Mouse (Mus musculus) liver, embryonic 13.5 days (tissue): ENCODE data around the gene Fsip1. TPM values are rescaled to one million over a fixed set of nuclear protein-coding genes. Genes with fewer than 3 reads are reported as not detected.

ENCODE experiments used
- ATAC-seq: fragments of 200-750 bp; cut with Nextera tagmentation; 2 replicates; pipeline ENCODE4 v1.8.0; 2017; ENCODE audit warnings: low read depth, mild to moderate bottlenecking, moderate number of reproducible peaks, moderate library complexity
- DNase-seq: peaks from one replicate; pipeline ENCODE4 v3.0.0; 2022
- H3K27ac ChIP-seq: fragments of 300-500 bp; sonication (generic); 2 replicates; pipeline ENCODE4 v1.5.1; 2015; ENCODE audit warnings: moderate library complexity, mild to moderate bottlenecking, inconsistent platforms
- H3K27me3 ChIP-seq: fragments of 300-500 bp; sonication (generic); 2 replicates; pipeline ENCODE4 v1.6.1; 2015; ENCODE audit warnings: mild to moderate bottlenecking, inconsistent platforms
- H3K36me3 ChIP-seq: fragments of 300-500 bp; sonication (generic); 2 replicates; pipeline ENCODE4 v1.6.1; 2015; ENCODE audit warnings: mild to moderate bottlenecking, inconsistent platforms
- H3K4me1 ChIP-seq: fragments of 300-500 bp; sonication (generic); replicated peaks from 2 replicates; pipeline ENCODE4 v1.6.1; 2015; ENCODE audit warnings: inconsistent platforms
- H3K4me2 ChIP-seq: fragments of 300-500 bp; sonication (generic); 2 replicates; pipeline ENCODE4 v1.6.1; 2015; ENCODE audit warnings: inconsistent platforms, mild to moderate bottlenecking, moderate library complexity
- H3K4me3 ChIP-seq: fragments of 300-500 bp; sonication (generic); replicated peaks from 2 replicates; pipeline ENCODE4 v1.5.1; 2015; ENCODE audit warnings: mild to moderate bottlenecking, inconsistent platforms
- H3K9ac ChIP-seq: fragments of 300-500 bp; sonication (generic); 2 replicates; pipeline ENCODE4 v1.6.1; 2015; ENCODE audit warnings: mild to moderate bottlenecking, inconsistent platforms
- H3K9me3 ChIP-seq: fragments of 300-500 bp; sonication (generic); replicated peaks from 2 replicates; pipeline ENCODE4 v1.6.1; 2016; ENCODE audit warnings: inconsistent platforms
- WGBS: fragments of 180-500 bp; shearing (Covaris S2); methylation state at CpG from one replicate; pipeline ENCODE4 v1.1.7; 2015; ENCODE audit not compliant: insufficient replicate concordance; 5-methylcytosine and 5-hydroxymethylcytosine counted together
- polyA plus RNA-seq: library from polyadenylated mRNA; unstranded; fragments of >200 nt; fragmentation: Nextera tagmentation; extraction: Ambion mirVana; gene quantifications from 2 replicates; pipeline ENCODE4 v1.2.1, GENCODE M21; 2015

Fsip1 gene
- polyA plus RNA-seq, 1 experiment from 2014 or later: 0.13 TPM

- H3K36me3 ChIP-seq: no peaks in the 10 kb centered on the region
- H3K4me1 ChIP-seq: no peaks in the 10 kb centered on the region
- H3K4me3 ChIP-seq: no peak overlapping the region
- 70% methylated on average over 12 of the region's 12 CpGs for WGBS
- H3K27ac ChIP-seq: no peak overlapping the region
- H3K4me2 ChIP-seq: no peak overlapping the region
- H3K9me3 ChIP-seq: no peaks in the 10 kb centered on the region
- ATAC-seq (no peak), DNase-seq (no peak)
- no peaks in the 10 kb centered on the region for H3K27me3 ChIP-seq
- H3K9ac ChIP-seq: no peak overlapping the region
These were observed 7.8 kb downstream of the Fsip1 start for GRCm38 (mm10) chr2:118248966-118249365.

- H3K9me3 ChIP-seq: no peaks in the 10 kb centered on the region
- peak; percentile 70 for ATAC-seq
- no peak overlapping the region for H3K4me3 ChIP-seq
- H3K36me3 ChIP-seq: no peaks in the 10 kb centered on the region
- no peak overlapping the region for H3K9ac ChIP-seq
- H3K27me3 ChIP-seq: no peaks in the 10 kb centered on the region
- WGBS: 32% methylated on average over 2 of the region's 2 CpGs
- no peak for DNase-seq
- H3K4me1 ChIP-seq: no peaks in the 10 kb centered on the region
- no peak overlapping the region for H3K4me2 ChIP-seq
- H3K27ac ChIP-seq: no peak overlapping the region
These were observed 8.8 kb downstream of the Fsip1 start for GRCm38 (mm10) chr2:118248016-118248415.

GRCm38 (mm10) chr2:118245914-118246313 is 10.9 kb downstream of the Fsip1 start:
- 6% methylated on average over 10 of the region's 10 CpGs for WGBS
- ATAC-seq: no peak

GRCm38 (mm10) chr2:118236196-118236595 is 20.6 kb downstream of the Fsip1 start:
- Histone ChIP-seq H3K4me1 (no peaks in the 10 kb centered on the region), H3K36me3 (no peaks in the 10 kb centered on the region), H3K4me3 (no peak overlapping the region), H3K27ac (no peak overlapping the region), H3K9me3 (no peaks in the 10 kb centered on the region), H3K27me3 (no peaks in the 10 kb centered on the region), H3K9ac (no peak overlapping the region), H3K4me2 (no peak overlapping the region)
- DNase-seq: no peak
- ATAC-seq: no peak
- WGBS: 70% methylated on average over 7 of the region's 7 CpGs

More at GRCm38 (mm10) chr2:118245914-118246313, 10.9 kb downstream of the Fsip1 start:
- Histone ChIP-seq H3K9ac (no peak overlapping the region), H3K4me2 (no peak overlapping the region), H3K4me3 (no peak overlapping the region), H3K27ac (no peak overlapping the region), H3K36me3 (no peaks in the 10 kb centered on the region), H3K27me3 (no peaks in the 10 kb centered on the region), H3K4me1 (no peaks in the 10 kb centered on the region), H3K9me3 (no peaks in the 10 kb centered on the region)
- peak; percentile 23 for DNase-seq

GRCm38 (mm10) chr2:118235614-118236013 is 21.2 kb downstream of the Fsip1 start:
- Histone ChIP-seq H3K9ac (no peak overlapping the region), H3K4me3 (no peak overlapping the region), H3K4me2 (no peak overlapping the region), H3K9me3 (no peaks in the 10 kb centered on the region), H3K27ac (no peak overlapping the region), H3K4me1 (no peaks in the 10 kb centered on the region), H3K27me3 (no peaks in the 10 kb centered on the region), H3K36me3 (no peaks in the 10 kb centered on the region)
- WGBS: 50% methylated on average over 3 of the region's 3 CpGs
- ATAC-seq: no peak
- no peak for DNase-seq

- ATAC-seq (no peak), DNase-seq (no peak)
- Histone ChIP-seq H3K4me2 (no peak overlapping the region), H3K36me3 (no peaks in the 10 kb centered on the region), H3K9ac (no peak overlapping the region), H3K27ac (no peak overlapping the region), H3K27me3 (no peaks in the 10 kb centered on the region), H3K4me1 (no peaks in the 10 kb centered on the region), H3K9me3 (no peaks in the 10 kb centered on the region), H3K4me3 (no peak overlapping the region)
- WGBS: 51% methylated on average over 3 of the region's 3 CpGs
These were observed 26.2 kb downstream of the Fsip1 start for GRCm38 (mm10) chr2:118230544-118230943.

- Histone ChIP-seq H3K27ac (no peak overlapping the region), H3K36me3 (no peaks in the 10 kb centered on the region), H3K4me2 (no peak overlapping the region), H3K27me3 (no peaks in the 10 kb centered on the region), H3K9me3 (no peaks in the 10 kb centered on the region), H3K4me1 (no peaks in the 10 kb centered on the region), H3K9ac (no peak overlapping the region), H3K4me3 (no peak overlapping the region)
- no peak for DNase-seq
- ATAC-seq: no peak
- WGBS: 78% methylated on average over 4 of the region's 4 CpGs
These were observed 28.2 kb downstream of the Fsip1 start for GRCm38 (mm10) chr2:118228486-118229079.

- Histone ChIP-seq H3K9me3 (no peaks in the 10 kb centered on the region), H3K4me3 (no peak overlapping the region), H3K4me1 (no peaks in the 10 kb centered on the region), H3K27ac (no peak overlapping the region), H3K4me2 (no peak overlapping the region), H3K9ac (no peak overlapping the region), H3K27me3 (no peaks in the 10 kb centered on the region), H3K36me3 (no peaks in the 10 kb centered on the region)
- DNase-seq (no peak), ATAC-seq (no peak)
- WGBS: 56% methylated on average over 10 of the region's 10 CpGs
These were observed 31.3 kb downstream of the Fsip1 start for GRCm38 (mm10) chr2:118225316-118226041.

GRCm38 (mm10) chr2:118217993-118218595 is 38.7 kb downstream of the Fsip1 start:
- ATAC-seq: no peak
- Histone ChIP-seq H3K27me3 (no peaks in the 10 kb centered on the region), H3K4me1 (no peaks in the 10 kb centered on the region), H3K9ac (no peak overlapping the region), H3K9me3 (no peaks in the 10 kb centered on the region), H3K4me2 (no peak overlapping the region), H3K27ac (no peak overlapping the region), H3K36me3 (no peaks in the 10 kb centered on the region), H3K4me3 (no peak overlapping the region)
- no peak for DNase-seq
- 30% methylated on average over 4 of the region's 4 CpGs for WGBS

- DNase-seq (no peak), ATAC-seq (no peak)
- no peaks in the 10 kb centered on the region for H3K4me1 ChIP-seq
- no peaks in the 10 kb centered on the region for H3K27me3 ChIP-seq
- H3K4me3 ChIP-seq: no peak overlapping the region
- H3K9me3 ChIP-seq: no peaks in the 10 kb centered on the region
- H3K36me3 ChIP-seq: no peaks in the 10 kb centered on the region
- WGBS: 41% methylated on average over 5 of the region's 5 CpGs
- no peak overlapping the region for H3K27ac ChIP-seq
- H3K4me2 ChIP-seq: no peak overlapping the region
- no peak overlapping the region for H3K9ac ChIP-seq
These were observed 47.1 kb downstream of the Fsip1 start for GRCm38 (mm10) chr2:118209712-118210111.

- no peaks in the 10 kb centered on the region for H3K9me3 ChIP-seq
- no peak overlapping the region for H3K4me2 ChIP-seq
- H3K4me3 ChIP-seq: no peak overlapping the region
- no peaks in the 10 kb centered on the region for H3K27me3 ChIP-seq
- 54% methylated on average over 5 of the region's 5 CpGs for WGBS
- H3K4me1 ChIP-seq: no peaks in the 10 kb centered on the region
- DNase-seq: no peak
- H3K27ac ChIP-seq: no peak overlapping the region
- H3K36me3 ChIP-seq: no peaks in the 10 kb centered on the region
- ATAC-seq: no peak
- no peak overlapping the region for H3K9ac ChIP-seq
These were observed 48.1 kb downstream of the Fsip1 start for GRCm38 (mm10) chr2:118208651-118209050.
